Mouse (Mus musculus) embryonic fibroblast, embryonic 13.5 days (primary cell): ENCODE measurements at regions not wholly inside any gene's neighbourhood (a gene's known extent, or its start where the extent isn't known, plus 50 kb on each side); places are given as distances from the start of the nearest gene placed in this dataset.

Experiments
- H3K27ac ChIP-seq: 2 replicates; pipeline ENCODE4 v1.5.1; 2012; ENCODE audit warnings: low read length, control low read depth, inconsistent platforms; ENCODE audit not compliant: insufficient read depth
- H3K4me1 ChIP-seq: 2 replicates; pipeline ENCODE4 v1.6.1; 2011; ENCODE audit warnings: low read length; ENCODE audit not compliant: control insufficient read depth, insufficient read depth
- H3K4me3 ChIP-seq: 2 replicates; pipeline ENCODE4 v1.5.1; 2011; ENCODE audit warnings: mild to moderate bottlenecking, control low read depth, low read length; ENCODE audit not compliant: insufficient read depth
- CTCF ChIP-seq: IDR thresholded peaks from 2 replicates; pipeline ENCODE4 v1.5.1; 2011; ENCODE audit warnings: mild to moderate bottlenecking, control low read depth, low read length, moderate library complexity, borderline replicate concordance; ENCODE audit not compliant: insufficient read depth
- POLR2A ChIP-seq: IDR thresholded peaks from 2 replicates; pipeline ENCODE4 v1.6.1; 2011; ENCODE audit warnings: low read depth, mild to moderate bottlenecking, control low read depth, low read length, moderate library complexity

GRCm38 (mm10) chr14:37237191-37237590 is 102.1 kb upstream of the Ghitm start:
- H3K27ac ChIP-seq: no peak overlapping the region
- H3K4me1 ChIP-seq: no peaks in the 10 kb centered on the region
- no peak for TF ChIP-seq CTCF
- no peak for TF ChIP-seq POLR2A
- H3K4me3 ChIP-seq: no peak overlapping the region

GRCm38 (mm10) chr14:37208256-37208655 is 73.2 kb upstream of the Ghitm start:
- Histone ChIP-seq H3K4me3 (no peak overlapping the region), H3K27ac (no peak overlapping the region), H3K4me1 (no peaks in the 10 kb centered on the region)
- TF ChIP-seq CTCF: no peak
- no peak for TF ChIP-seq POLR2A

DNA sequence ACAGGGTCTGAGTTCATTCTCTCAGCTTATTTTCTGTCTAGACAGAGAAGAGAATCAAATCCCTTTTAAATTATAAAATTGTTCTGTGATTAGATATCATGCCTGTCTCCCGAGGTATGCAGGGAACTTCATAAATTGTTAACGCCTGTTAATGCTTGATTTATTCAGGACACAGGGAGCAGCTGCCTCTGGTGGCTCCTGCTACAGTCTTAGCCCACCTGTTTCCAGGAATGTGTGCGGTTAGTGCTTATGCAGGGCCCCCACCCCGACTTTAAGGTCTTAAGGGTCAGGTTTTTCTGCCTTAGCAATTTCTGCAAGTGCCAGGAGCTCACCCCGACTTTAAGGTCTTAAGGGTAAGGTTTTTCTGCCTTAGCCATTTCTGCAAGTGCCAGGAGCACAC is 54.7 kb upstream of the Ghitm start:
- no peaks in the 10 kb centered on the region; the same call in 1 of the 2 replicates for H3K4me1 ChIP-seq
- H3K27ac ChIP-seq: no peak overlapping the region
- no peak overlapping the region for H3K4me3 ChIP-seq
- TF ChIP-seq POLR2A: no peak
- no peak for TF ChIP-seq CTCF
